Mouse (Mus musculus) cerebellum, postnatal 14 days (tissue): Measurements from ENCODE around the gene Ube2z.
"Not testable (repeated sequence)": the region's sequence is repeated elsewhere in the genome, so short reads cannot be mapped to it uniquely, and the experiment has no call there.

Experiments used
- DNase-seq, 2 experiments: peaks; one replicate each; pipeline ENCODE4 v3.0.0; 2021; ENCODE audit warnings: mixed read lengths in 2 of 2

The Ube2z gene

DNA sequence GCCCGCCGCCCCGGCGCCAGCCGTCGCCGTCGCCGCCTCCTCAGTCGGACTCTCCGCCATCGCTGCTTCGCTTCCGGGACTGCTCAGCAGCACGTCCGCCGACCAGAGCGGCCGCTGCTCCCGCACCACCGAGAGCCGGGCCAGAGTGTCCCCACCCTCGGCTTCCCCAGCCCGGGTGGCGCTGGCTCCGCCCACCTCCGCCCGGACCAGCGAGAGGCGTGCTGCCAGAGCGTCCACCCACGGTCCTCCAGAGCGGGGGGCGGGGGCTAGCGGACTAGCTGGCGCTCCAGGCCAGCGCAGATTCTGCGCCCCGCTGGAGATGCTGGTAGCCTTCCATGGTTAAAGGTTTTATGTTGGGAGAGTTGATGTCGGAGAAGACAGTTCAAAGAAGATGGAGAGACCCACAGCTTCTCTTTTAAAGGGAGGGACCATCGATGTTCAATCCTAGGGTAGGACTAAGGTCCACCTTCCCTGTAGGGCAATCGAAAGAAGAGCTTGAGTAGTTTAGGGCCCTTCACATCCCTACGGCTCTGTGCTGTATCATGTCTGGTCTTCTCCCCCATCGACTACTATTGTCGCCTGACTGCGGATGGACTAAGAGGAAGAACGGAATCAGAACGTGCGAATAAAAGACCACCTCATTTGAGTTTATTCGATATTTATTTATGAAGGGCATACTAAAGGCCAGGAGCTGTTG, at the start of gene Ube2z:
Gene Ube2z, minus strand, starts transcription at position 174 of the 697 bp plus-strand sequence.
- peak; percentile 99 for DNase-seq

- no peak for DNase-seq
These were observed 48.9 kb upstream of the Ube2z start for GRCm38 (mm10) chr11:96114077-96114476.

DNA sequence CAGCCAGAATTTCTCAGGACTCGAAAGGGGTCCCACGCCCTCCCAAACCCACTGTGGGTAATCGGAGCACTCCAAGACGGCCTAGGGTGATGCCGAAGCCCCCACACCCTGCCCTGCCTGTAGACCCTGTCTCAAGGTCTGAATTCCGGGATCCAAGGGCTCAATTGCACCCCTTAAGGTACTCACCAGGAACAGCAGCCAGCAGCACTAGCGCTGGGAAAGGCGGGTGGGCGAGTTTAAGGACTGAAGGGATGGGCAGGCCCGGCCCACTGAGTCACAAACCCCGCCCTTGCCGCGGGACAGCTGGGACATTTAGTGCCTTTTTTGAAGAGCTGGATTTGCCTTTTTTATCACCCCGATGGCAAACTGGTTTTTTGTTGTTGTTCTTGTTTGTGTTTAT, 46.6 kb upstream of the Ube2z start, which contains the start of gene Calcoco2:
Gene Calcoco2, minus strand, starts transcription at position 214 of the 400 bp plus-strand sequence.
- DNase-seq = no peak

GRCm38 (mm10) chr11:96110950-96111349, 45.8 kb upstream of the Ube2z start:
- DNase-seq = not testable (repeated sequence)

DNA sequence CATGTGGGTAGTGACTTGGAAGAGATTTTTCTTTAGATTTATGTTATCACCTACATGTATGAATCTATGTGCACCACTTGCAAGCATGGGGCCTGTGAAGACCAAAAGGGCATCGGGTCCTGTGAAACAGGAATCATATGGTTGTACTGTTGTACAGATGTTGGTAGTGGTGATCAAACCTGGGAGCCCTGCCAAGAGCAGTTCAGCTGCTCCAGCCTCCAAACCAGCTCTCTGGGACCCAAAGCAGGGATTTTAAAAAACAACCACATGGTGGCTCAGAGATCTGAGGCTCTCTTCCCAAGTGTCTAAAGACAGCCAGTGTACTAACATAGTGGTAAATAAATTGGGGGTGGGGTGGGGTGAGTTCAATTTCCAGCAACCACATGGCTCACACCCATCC, 43.2 kb upstream of the Ube2z start:
- no peak for DNase-seq

DNA sequence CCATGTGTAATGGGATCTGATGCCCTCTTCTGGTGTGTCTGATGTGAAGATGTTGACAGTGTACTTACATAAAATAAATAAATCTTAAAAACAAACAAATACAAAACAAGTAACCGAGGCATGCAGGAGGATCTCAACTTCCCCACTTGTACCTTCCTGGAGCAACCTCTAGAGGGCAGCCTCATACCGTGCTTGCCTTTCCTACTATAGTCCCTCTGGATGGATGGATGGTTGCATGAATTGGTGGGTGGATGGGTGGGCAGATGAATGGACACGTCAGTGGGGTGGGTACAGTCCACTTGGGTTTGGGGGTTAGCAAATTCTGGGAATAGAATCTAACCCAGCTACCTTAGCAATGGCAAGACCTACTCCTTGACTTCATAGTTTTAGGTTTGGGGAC, 28.2 kb upstream of the Ube2z start:
- peak; percentile 52 to 63 for DNase-seq

- no peak for DNase-seq
These were observed 27.6 kb upstream of the Ube2z start for GRCm38 (mm10) chr11:96092674-96093291.

DNA sequence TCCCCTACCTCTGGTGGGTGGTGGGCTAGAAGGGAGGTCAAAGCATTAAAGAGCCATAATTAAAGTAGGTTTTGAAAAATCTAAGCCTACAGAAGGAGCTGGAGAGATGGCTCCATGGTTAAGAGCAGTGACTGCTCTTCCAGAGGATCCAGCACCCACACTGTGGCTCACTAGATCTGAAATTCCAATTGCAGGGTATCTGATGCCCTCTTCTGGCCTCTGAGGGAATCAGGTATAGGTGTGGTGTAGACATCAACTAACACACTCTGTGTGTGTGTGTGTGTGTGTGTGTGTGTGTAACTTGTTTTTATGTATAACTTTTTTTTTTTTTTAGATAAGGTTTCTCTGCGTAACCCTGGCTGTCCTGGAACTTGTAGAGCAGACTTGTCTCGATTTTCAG, 25.9 kb upstream of the Ube2z start:
- DNase-seq = peak in 1 of 2 experiments; percentile 36

DNA sequence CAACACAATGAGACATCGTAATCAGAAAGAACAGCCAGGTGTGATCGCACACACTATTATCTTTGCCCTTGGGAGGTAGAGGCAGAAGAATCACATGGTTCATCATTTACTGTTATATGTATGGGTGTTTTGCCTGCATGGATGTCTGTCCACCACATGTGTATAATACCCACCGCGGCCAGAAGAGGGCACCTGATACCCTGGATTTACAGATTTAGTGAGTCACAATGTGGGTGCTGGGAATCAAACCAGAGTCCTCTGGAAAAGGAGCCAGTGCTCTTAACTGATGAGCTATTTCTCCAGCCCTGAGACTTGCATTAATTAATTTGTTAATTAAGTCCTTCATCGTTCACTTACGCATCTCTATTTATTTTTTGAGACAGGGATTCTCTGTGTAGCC, 22.8 kb upstream of the Ube2z start:
- DNase-seq = no peak

DNA sequence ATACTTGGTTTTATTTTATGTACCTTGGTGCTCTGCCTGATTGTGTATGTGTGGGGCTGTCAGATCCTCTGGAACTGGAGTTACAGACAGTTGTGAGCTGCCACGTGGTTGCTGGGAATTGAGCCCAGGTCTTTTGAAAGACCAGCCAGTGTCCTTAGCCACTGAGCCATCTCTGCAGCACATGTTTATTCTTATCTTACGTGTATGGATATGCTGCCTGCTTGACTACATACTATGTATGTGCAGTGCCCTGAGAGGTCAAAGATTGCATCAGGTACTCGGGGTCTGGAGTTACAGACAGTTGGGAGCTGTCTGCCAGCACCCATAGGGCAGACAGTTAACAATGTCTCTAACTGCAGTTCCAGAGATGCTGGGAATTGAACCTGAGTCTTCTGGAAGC, 17.5 kb upstream of the Ube2z start:
- DNase-seq = no peak

GRCm38 (mm10) chr11:96080736-96081135, 15.5 kb upstream of the Ube2z start:
- DNase-seq = no peak

DNA sequence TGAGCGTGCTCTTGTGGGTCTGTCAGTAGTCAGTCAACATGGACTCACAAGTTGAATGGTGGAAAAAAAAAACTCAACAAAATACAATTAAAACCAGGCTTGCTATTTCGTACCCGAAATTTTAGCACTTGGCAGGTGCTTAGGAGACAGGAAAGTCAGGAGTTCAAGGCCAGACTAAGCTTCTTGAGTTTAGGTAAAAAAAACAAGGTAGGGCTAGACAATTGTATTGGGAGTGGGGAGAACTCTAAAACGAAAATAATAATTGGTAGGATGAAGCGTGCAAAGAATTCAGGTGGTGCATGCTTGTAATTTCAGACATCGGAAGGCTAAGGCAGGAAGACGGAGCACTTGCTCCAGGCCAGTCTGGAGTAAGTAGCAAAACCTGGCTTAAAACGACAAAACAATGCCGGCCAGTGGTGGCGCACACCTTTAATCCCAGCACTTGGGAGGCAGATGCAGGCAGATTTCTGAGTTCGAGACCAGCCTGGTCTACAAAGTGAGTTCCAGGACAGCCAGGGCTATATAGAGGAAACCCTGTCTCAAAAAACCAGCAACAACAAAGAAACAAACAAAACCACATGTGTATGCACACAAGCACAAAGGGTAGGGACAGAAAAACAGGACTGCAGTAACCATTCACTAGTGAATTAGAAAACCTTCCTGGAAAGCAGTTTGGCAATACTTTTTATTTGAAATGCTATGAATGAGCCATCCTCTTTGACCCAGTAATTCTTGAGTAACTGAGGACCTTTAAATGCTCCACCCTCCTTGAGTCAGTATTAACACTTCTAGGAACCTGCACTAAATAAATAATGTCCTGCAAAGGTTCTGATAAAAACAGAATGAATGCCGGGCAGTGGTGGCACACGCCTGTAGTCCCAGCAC, 11.3 kb upstream of the Ube2z start:
- no peak for DNase-seq

DNA sequence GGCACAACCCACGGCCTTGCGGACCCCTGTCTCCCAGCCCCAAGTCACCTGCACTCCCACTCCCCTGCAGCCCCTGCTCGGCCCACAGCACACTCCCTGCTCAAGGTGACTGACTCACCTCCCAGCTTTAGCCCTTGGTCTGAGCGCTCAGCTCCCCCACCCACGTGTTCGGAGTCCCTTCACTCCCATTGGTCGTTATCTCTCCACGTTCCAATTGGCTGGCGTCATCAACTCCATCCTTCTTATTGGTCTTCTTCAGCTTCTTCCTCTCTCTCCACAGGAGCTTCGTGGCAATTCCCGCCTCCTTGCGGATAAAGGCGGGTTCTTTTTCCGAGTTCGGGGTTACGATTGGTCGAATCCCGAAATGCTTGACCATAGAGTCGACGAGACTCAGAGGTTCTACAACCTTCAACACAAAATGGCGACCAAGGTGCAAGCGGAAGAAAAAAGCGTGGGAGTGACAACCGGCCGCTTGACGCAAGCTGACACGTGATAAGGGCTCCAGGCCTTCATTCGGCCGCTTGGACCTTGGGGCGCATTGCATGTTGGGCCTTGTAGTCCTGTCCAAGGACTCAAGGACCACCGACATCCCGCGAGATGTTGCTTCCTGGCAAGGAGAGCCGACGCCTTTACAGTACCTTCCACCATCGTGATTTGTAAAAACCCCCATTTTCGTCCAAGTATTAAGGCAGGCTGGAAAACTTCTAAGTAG, 10.5 kb upstream of the Ube2z start, which contains the start of gene Atp5g1:
Gene Atp5g1, minus strand, starts transcription at position 162 of the 712 bp plus-strand sequence.
- peak; percentile 97 to 99 for DNase-seq

- DNase-seq = no peak
These were observed 10.0 kb upstream of the Ube2z start for GRCm38 (mm10) chr11:96075177-96075508.

GRCm38 (mm10) chr11:96074351-96075176, 9.4 kb upstream of the Ube2z start:
- DNase-seq = peak; percentile 61 to 74

DNA sequence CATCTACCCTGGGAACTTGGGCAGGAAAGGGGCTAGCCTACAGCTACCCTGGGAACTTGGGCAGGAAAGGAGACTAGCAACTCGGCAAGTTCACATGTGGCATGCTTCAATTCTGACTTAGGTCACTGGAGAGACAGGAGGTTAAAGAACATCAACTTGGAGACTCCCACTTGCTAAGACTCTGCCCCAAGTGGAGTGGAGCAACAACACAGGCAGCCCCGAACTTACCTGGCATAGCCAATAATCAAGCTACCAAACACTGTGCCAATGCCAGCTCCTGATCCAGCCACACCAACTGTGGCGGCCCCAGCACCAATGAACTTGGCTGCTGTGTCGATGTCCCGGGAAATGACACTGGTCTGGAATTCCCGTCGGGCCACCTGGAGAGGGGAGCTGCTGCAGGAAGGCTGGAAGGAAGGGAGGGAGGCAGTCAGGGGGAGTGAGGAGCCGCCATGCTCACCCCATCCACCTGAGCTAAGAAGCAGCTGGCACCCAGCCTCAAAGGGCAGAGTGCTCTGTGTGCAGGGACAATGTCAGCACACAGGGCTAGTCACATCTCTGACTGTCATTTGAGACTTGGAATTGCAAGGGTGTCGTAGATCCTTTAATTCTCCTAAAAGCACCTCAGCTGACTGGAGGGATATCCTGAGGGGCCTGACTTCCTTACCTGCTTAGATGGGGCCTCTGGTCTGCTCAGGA, 8.3 kb upstream of the Ube2z start:
- DNase-seq = peak; percentile 36 to 43

DNA sequence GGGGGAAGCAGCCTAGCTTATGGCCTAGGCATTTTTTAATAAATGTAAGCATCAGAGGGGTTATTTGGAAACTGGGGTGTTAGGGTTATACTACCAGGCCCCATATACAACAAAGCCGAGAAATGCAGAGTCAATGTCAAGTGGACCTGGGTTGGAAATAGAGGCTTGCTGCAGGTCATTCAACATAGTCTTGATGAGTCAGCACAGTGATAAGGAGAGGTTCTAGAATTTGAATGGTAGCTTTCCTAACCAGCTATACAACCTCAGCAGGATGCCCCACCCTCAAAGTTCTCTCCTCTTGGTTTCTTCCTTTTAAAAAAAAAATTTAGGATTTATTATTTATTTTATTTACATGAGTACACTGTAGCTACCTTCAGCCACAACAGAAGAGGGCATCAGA, 5.8 kb upstream of the Ube2z start:
- no peak for DNase-seq

GRCm38 (mm10) chr11:96070353-96070752, 5.2 kb upstream of the Ube2z start:
- DNase-seq = no peak

DNA sequence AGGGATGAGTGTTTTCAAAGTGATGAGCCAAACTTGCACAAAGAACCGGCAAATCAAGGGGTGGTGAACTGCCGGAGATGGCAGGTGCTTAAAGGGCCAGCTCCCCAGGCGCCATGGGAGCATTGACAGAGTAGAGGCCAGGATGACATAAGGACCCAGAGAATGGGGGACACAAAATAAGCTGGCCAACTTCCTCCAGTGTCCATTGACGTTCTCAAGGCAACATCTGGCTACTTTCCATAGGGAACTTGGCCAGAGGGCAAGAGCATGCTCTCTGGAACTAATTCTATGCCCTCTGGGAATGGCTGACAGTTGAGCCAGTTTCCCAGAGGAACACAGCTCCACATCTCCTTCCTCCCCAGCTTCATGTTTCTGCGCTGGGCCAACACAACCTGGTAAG, 3.0 kb upstream of the Ube2z start:
- peak in 1 of 2 experiments; percentile 34 for DNase-seq

- peak in 1 of 2 experiments; percentile 63 for DNase-seq
These were observed 520 bp downstream of the Ube2z start for GRCm38 (mm10) chr11:96064521-96065214.

- no peak for DNase-seq
These were observed 6.9 kb downstream of the Ube2z start for GRCm38 (mm10) chr11:96058309-96058708.
